8 mouse cellular contexts compared by ENCODE assay signal in the genomic region with DNA sequence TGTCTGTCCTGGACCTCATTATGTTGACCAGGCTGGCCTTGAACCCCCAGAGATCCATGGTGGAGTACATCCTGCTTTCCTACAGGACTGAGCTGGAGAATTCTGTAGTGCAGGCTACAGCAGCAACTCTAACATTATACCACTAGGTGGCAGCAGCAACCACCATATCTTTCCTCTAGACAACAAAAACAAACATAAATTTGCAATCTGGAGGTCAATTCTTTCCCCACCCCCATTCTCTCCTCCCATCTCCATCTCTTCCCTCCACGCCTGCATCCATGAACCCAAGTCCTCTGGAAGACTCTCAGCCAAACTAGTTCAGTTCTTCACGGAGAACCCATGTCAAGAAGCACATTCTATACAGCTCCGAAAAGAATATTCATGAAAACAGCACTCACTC. TPM values are rescaled to one million over a fixed set of nuclear protein-coding genes. Genes with fewer than 3 reads are reported as not detected.
DNase-seq lines count a peak whose midpoint lies in the region; ATAC-seq and TF ChIP-seq lines count a peak whose summit lies in the region.

No protein-coding gene starts in this region.

- peaks cover 8% of the 10 kb centered on the region for H3K27me3 ChIP-seq in Patski
- no peaks in the 10 kb centered on the region for H3K27me3 ChIP-seq in embryonic facial prominence, embryonic 12.5 days
- no peaks in the 10 kb centered on the region for H3K27me3 ChIP-seq in hindbrain, embryonic 12.5 days
- H3K27me3 ChIP-seq in limb, embryonic 13.5 days: no peaks in the 10 kb centered on the region

- 26% methylated on average over 3 of the region's 3 CpGs for WGBS in embryonic facial prominence, embryonic 12.5 days
- 28% methylated on average over 3 of the region's 3 CpGs for WGBS in hindbrain, embryonic 12.5 days
- 26% methylated on average over 3 of the region's 3 CpGs for WGBS in limb, embryonic 13.5 days

- H3K4me3 ChIP-seq in embryonic facial prominence, embryonic 12.5 days: no peak overlapping the region
- no peak overlapping the region for H3K4me3 ChIP-seq in hindbrain, embryonic 12.5 days
- no peak overlapping the region for H3K4me3 ChIP-seq in limb, embryonic 13.5 days

- intact Hi-C loops in left cerebral cortex, postnatal 4 days (cut with DNase I): no loop called here

- in situ Hi-C loops in Patski (cut with MboI; ENCODE audit: low pct_unique_long_range_greater_than_20kb): loop anchor here (5.0 to 25.0 kb wide), 5 partner anchors 118 to 1000 kb away; no protein-coding TSS in a partner anchor

- peaks cover 4% of the 10 kb centered on the region; the same call in 1 of the 2 replicates for H3K4me1 ChIP-seq in embryonic facial prominence, embryonic 12.5 days
- peaks cover 4% of the 10 kb centered on the region for H3K4me1 ChIP-seq in hindbrain, embryonic 12.5 days
- peaks cover 7% of the 10 kb centered on the region; the same call in 1 of the 2 replicates for H3K4me1 ChIP-seq in limb, embryonic 13.5 days

- DNase-seq in left cerebral cortex, postnatal 4 days: peak; percentile 17
- DNase-seq in left cerebral cortex, adult 11 months (ENCODE audit: low spot score): no peak
- DNase-seq in Patski (ENCODE audit: low read depth, low spot score): no peak
- peak; percentile 83 for DNase-seq in naive thymus-derived CD4-positive, alpha-beta T cell, adult 2 months (ENCODE audit: low read depth)
- DNase-seq in T-cell, adult 2 months (ENCODE audit: low spot score): no peak

- peak; percentile 36 for ATAC-seq in Patski
- no peak for ATAC-seq in embryonic facial prominence, embryonic 12.5 days (ENCODE audit: insufficient number of reproducible peaks, insufficient read depth, low FRiP score, low TSS enrichment)
- ATAC-seq in hindbrain, embryonic 12.5 days (ENCODE audit: low FRiP score): 0 out of 2 replicates have a peak, but pooled peaks have one; percentile 14
- 0 out of 2 replicates have a peak, but pooled peaks have one; percentile 42 for ATAC-seq in limb, embryonic 13.5 days (ENCODE audit: low FRiP score, low read depth)

- no peaks in the 10 kb centered on the region for H3K9me3 ChIP-seq in embryonic facial prominence, embryonic 12.5 days
- H3K9me3 ChIP-seq in hindbrain, embryonic 12.5 days (replicated peaks): no peaks in the 10 kb centered on the region
- no peaks in the 10 kb centered on the region for H3K9me3 ChIP-seq in limb, embryonic 13.5 days

- CTCF ChIA-PET in Patski (lab: Charles Lee): interaction anchor here (0.8 to 2.7 kb wide), 13 partner anchors 9 to 326 kb away, joined by 3 to 19 read pairs (median 4); a partner anchor contains a TSS

- POLR2A ChIA-PET in Patski (lab: Charles Lee): no interaction called here

- TF ChIP-seq CTCF in Patski (IDR thresholded peaks at IDR 0.05): peak; percentile 90

- no peak overlapping the region for H3K27ac ChIP-seq in embryonic facial prominence, embryonic 12.5 days
- H3K27ac ChIP-seq in hindbrain, embryonic 12.5 days: no peak overlapping the region
- H3K27ac ChIP-seq in limb, embryonic 13.5 days: no peak overlapping the region

- H3K4me2 ChIP-seq in embryonic facial prominence, embryonic 12.5 days (replicated peaks): peak overlapping the region; percentile 2; the same call in 1 of the 2 replicates
- H3K4me2 ChIP-seq in hindbrain, embryonic 12.5 days (replicated peaks): no peak overlapping the region
- H3K4me2 ChIP-seq in limb, embryonic 13.5 days (replicated peaks): peak overlapping the region; percentile 23; the same call in 1 of the 2 replicates

- no peak overlapping the region for H3K9ac ChIP-seq in embryonic facial prominence, embryonic 12.5 days
- H3K9ac ChIP-seq in hindbrain, embryonic 12.5 days: no peak overlapping the region
- no peak overlapping the region for H3K9ac ChIP-seq in limb, embryonic 13.5 days

- H3K36me3 ChIP-seq in embryonic facial prominence, embryonic 12.5 days: no peaks in the 10 kb centered on the region
- H3K36me3 ChIP-seq in hindbrain, embryonic 12.5 days: no peaks in the 10 kb centered on the region
- H3K36me3 ChIP-seq in limb, embryonic 13.5 days: no peaks in the 10 kb centered on the region

RNA-seq across cellular contexts. Expression of a gene that starts 12.6 kb away (rescaled TPM):
- 10 to 100 TPM; 16.1 to 19.0 TPM for total RNA-seq in left cerebral cortex, postnatal 4 days (2021)
- 13.7 TPM for polyA plus RNA-seq in Patski (2021)
- polyA plus RNA-seq in embryonic facial prominence, embryonic 12.5 days (2016; fragmentation: Nextera tagmentation; extraction: Ambion mirVana): 3.4 and 3.5 TPM in 2 replicates
- polyA plus RNA-seq in hindbrain, embryonic 12.5 days (2016; fragmentation: Nextera tagmentation; extraction: Ambion mirVana): 3.2 and 3.5 TPM in 2 replicates
- 2.2 and 2.5 TPM in 2 replicates for polyA plus RNA-seq in limb, embryonic 13.5 days (2015; fragmentation: Nextera tagmentation; extraction: Ambion mirVana)

RNA-seq across cellular contexts. Expression of a gene that starts 39.7 kb away (rescaled TPM):
- 10 to 100 TPM; 20.1 to 21.1 TPM for total RNA-seq in left cerebral cortex, postnatal 4 days (2021)
- polyA plus RNA-seq in Patski (2021): 47.3 TPM
- polyA plus RNA-seq in embryonic facial prominence, embryonic 12.5 days (2016; fragmentation: Nextera tagmentation; extraction: Ambion mirVana): 12.8 and 13.5 TPM in 2 replicates
- 16.1 and 17.6 TPM in 2 replicates for polyA plus RNA-seq in hindbrain, embryonic 12.5 days (2016; fragmentation: Nextera tagmentation; extraction: Ambion mirVana)
- polyA plus RNA-seq in limb, embryonic 13.5 days (2015; fragmentation: Nextera tagmentation; extraction: Ambion mirVana): 11.8 and 12.8 TPM in 2 replicates

Comparison
In these comparisons a context has a peak if more than half of its experiments do, and no peak if none do; other contexts are left out.
1. DNase-seq: peak in left cerebral cortex, postnatal 4 days (single experiment) and naive thymus-derived CD4-positive, alpha-beta T cell, adult 2 months (single experiment); none in left cerebral cortex, adult 11 months (single experiment), Patski (single experiment) and T-cell, adult 2 months (single experiment).